Mouse (Mus musculus): ENCODE measurements around the gene Sept4.

- no peak for TF ChIP-seq TAL1 (IDR thresholded peaks at IDR 0.05; ENCODE audit: low read length)
- no peak for TF ChIP-seq GATA1 (IDR thresholded peaks at IDR 0.05; ENCODE audit: low read length)
Observed at GRCm38 (mm10) chr11:87566501-87566900, 2.2 kb upstream of the Sept4 start, which contains the start of gene Gm11492.

Data from erythroblast, embryonic 14.5 days (primary cell).